Mouse (Mus musculus): ENCODE data around the gene Actl6b. TPM values are rescaled to one million over a fixed set of nuclear protein-coding genes. Genes with fewer than 3 reads are reported as not detected.
A peak's percentile ranks its signal among the peaks of the same experiment; 100 is the strongest.

The Actl6b gene
- polyA plus RNA-seq, 1 experiment from 2014 or later, result 4.8 TPM

DNA sequence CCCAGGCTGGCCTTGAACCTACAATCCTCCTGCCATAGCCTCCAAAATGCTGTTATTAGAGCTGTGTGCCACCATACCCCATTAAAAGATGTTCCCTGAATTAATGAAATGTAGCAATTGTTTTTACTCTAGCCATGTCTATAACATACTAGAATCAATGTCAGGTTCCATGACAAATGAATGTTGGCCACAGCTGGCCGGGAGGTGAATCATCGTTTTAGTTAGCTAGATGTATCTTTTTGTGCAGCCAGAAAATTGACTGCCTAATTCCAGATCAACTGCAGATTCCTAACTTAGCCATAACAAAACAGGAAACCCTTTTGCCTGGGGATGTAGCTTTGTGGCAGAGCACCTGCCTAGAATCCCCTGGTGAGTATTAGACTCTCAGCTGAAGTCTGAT lies 3.5 kb upstream of the Actl6b start:
- DNase-seq (ENCODE audit: extremely low spot score, low spot score), result no peak
- peaks cover 11% of the 10 kb centered on the region for H3K4me1 ChIP-seq
- H3K9me3 ChIP-seq, result no peaks in the 10 kb centered on the region
- WGBS, result 90% methylated on average over 2 of the region's 2 CpGs
- peaks cover 16% of the 10 kb centered on the region for H3K27me3 ChIP-seq (ENCODE audit: poor library complexity, severe bottlenecking)
- H3K36me3 ChIP-seq (replicated peaks), result no peaks in the 10 kb centered on the region
- H3K4me3 ChIP-seq, result no peak overlapping the region
- no peak overlapping the region for H3K27ac ChIP-seq

DNA sequence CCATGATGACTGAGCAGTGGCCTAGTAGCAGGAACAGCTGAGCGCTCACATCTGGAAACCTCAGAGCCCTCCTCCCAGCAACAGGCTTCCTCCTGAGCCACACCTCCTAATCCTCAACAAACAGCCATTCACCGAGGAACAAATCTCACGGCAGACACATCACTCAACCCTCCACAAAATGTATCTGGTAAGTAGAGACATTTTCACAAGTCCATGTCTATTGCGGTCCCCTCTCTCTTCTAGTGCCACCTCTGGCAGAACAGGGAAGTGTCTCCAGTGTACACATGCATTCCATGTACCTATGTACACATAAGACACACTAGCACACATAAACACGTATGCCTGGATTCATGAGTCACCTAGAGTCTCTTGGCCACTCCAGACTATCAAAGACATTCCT lies 2.2 kb upstream of the Actl6b start:
- DNase-seq (ENCODE audit: extremely low spot score, low spot score), result no peak
- H3K9me3 ChIP-seq, result no peaks in the 10 kb centered on the region
- peaks cover 20% of the 10 kb centered on the region for H3K27me3 ChIP-seq (ENCODE audit: poor library complexity, severe bottlenecking)
- H3K36me3 ChIP-seq (replicated peaks), result no peaks in the 10 kb centered on the region
- no peak overlapping the region for H3K27ac ChIP-seq
- WGBS, result 77% methylated on average over 5 of the region's 5 CpGs
- H3K4me3 ChIP-seq, result no peak overlapping the region
- peaks cover 11% of the 10 kb centered on the region for H3K4me1 ChIP-seq

DNA sequence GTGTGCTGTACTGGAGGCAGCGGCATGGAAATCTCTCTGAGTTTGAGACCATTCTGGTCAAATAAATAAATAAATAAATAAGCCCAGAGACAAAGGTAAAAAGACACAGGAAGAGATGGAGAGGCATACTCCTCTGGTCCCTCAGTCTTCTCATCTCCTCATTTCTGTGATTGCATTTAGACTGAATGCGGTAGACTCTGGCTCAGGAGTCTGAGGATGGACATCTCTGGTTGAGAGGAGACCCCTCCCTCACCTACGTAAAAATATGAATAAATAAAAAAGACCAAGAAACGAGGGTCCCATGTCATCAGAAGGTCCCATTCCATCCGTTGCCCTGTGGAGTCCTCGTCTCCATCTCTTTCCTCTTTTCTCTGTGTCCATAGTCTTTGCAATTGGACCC lies 317 bp upstream of the Actl6b start:
- DNase-seq (ENCODE audit: extremely low spot score, low spot score), result no peak
- H3K27ac ChIP-seq, result no peak overlapping the region
- 26% methylated on average over 6 of the region's 6 CpGs for WGBS

DNA sequence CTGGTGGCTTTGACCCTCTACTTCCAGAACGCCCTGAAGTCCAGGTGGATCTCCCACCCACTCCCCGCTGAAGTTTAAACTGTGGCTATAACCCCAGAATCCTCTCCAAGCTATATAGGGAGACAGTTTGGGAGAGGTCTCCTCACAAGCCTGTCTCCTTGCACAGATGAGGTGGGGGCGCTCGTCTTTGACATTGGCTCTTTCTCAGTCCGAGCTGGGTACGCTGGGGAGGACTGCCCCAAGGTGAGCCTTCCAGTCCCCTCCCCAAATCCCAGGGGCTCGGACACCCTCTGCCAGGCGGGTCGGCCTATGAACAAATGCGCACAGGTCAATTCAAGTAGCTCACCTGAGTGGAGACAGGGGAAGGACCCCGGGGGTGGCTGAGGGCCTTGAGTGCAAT lies 581 bp downstream of the Actl6b start:
- Histone ChIP-seq H3K9me3 (no peaks in the 10 kb centered on the region), H3K27me3 (ENCODE audit: poor library complexity, severe bottlenecking) (peaks cover 20% of the 10 kb centered on the region), H3K4me3 (peak overlapping the region; percentile 45), H3K27ac (no peak overlapping the region), H3K36me3 (replicated peaks) (no peaks in the 10 kb centered on the region), H3K4me1 (peaks cover 11% of the 10 kb centered on the region)
- 44% methylated on average over 11 of the region's 11 CpGs for WGBS
- no peak for DNase-seq (ENCODE audit: extremely low spot score, low spot score)

More for the DNA sequence above, 317 bp upstream of the Actl6b start:
- Histone ChIP-seq H3K4me3 (peak overlapping the region; percentile 45), H3K4me1 (peaks cover 11% of the 10 kb centered on the region), H3K27me3 (ENCODE audit: poor library complexity, severe bottlenecking) (peaks cover 20% of the 10 kb centered on the region), H3K36me3 (replicated peaks) (no peaks in the 10 kb centered on the region), H3K9me3 (no peaks in the 10 kb centered on the region)

DNA sequence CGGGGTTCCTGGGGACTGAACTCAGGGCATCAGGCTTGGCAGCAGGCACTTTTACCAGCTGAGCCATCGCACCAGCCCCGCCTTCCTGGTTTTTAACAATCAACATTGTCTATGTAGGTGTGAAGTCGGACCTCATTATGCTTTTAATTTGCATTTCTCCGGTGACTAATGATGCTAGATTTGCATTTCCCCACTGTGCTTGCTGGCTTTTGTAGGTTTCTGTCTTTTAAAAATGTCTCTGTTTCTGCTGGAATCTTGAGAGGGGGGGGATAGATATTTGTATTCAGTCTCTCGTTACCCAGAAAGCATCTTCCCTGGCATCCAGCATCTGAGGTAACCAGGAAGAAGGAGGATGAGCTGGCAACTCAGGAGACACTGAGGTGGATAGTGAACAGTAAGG lies 8.2 kb downstream of the Actl6b start:
- WGBS, result 73% methylated on average over 6 of the region's 6 CpGs

DNA sequence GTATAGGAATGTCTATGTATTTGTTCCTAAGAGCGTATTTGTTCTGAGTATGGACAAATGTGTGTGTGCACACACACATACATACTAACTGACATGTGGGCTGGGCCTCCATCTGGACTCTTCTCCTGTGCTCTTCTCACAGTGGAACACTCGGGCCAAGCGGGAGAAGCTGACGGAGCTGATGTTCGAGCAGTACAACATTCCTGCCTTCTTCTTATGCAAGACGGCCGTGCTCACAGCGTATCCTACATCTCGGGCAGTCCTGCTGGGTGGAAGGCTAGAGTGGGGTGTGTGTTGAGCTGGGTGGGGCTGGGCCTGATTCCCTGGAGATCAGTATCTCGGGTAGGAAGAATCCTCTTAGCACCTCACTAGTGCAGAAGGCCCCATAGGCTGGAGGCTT lies 9.6 kb downstream of the Actl6b start:
- H3K4me1 ChIP-seq, result no peaks in the 10 kb centered on the region
- no peaks in the 10 kb centered on the region for H3K27me3 ChIP-seq (ENCODE audit: poor library complexity, severe bottlenecking)
- H3K9me3 ChIP-seq, result no peaks in the 10 kb centered on the region
- 79% methylated on average over 10 of the region's 10 CpGs for WGBS
- H3K4me3 ChIP-seq, result no peak overlapping the region
- no peaks in the 10 kb centered on the region for H3K36me3 ChIP-seq (replicated peaks)
- DNase-seq (ENCODE audit: extremely low spot score, low spot score), result no peak
- no peak overlapping the region for H3K27ac ChIP-seq

More for the DNA sequence above, 8.2 kb downstream of the Actl6b start:
- Histone ChIP-seq H3K9me3 (no peaks in the 10 kb centered on the region), H3K4me3 (no peak overlapping the region), H3K36me3 (replicated peaks) (no peaks in the 10 kb centered on the region), H3K27me3 (ENCODE audit: poor library complexity, severe bottlenecking) (no peaks in the 10 kb centered on the region), H3K27ac (no peak overlapping the region), H3K4me1 (no peaks in the 10 kb centered on the region)
- no peak for DNase-seq (ENCODE audit: extremely low spot score, low spot score)

DNA sequence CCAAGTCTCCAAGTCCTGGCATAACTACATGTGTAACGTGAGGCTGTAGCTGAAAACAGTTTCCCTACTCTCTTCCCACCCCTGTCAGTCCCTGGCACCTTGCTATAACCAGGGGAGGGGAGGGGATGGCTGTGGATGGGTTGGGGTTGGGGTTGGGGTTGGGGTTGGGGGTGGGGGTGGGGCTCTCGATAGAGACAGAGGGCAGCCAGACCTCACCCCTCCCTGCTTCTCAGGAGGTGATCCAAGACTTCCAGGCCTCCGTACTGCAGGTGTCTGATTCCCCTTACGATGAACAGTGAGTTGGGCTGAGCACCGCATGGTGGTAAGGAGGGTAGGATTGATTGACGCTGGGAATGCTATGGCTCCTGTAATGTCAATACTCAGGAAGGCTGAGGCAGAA lies 12.4 kb downstream of the Actl6b start:
- no peak overlapping the region for H3K27ac ChIP-seq
- H3K27me3 ChIP-seq (ENCODE audit: poor library complexity, severe bottlenecking), result no peaks in the 10 kb centered on the region
- H3K9me3 ChIP-seq, result no peaks in the 10 kb centered on the region
- no peaks in the 10 kb centered on the region for H3K36me3 ChIP-seq (replicated peaks)
- DNase-seq (ENCODE audit: extremely low spot score, low spot score), result no peak
- H3K4me3 ChIP-seq, result no peak overlapping the region
- H3K4me1 ChIP-seq, result peaks cover 11% of the 10 kb centered on the region; the same call in 1 of the 2 replicates
- 76% methylated on average over 6 of the region's 6 CpGs for WGBS

DNA sequence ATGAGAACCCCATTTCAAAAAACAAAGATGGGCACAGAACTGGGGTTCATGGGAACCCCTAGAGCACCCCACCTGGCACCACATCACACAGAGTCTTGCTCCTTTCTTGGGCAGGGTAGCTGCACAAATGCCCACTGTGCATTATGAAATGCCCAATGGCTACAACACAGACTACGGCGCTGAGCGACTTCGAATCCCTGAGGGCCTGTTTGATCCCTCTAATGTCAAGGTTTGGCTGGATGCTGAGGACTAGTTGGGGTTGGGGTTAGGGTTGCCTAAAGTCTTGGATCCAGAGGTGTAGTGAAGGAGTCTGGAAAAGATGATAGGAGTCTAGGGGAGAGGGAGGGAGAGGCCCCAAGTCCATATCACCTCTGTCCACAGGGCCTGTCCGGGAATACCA lies 13.1 kb downstream of the Actl6b start:
- 91% methylated on average over 5 of the region's 5 CpGs for WGBS
- Histone ChIP-seq H3K36me3 (replicated peaks) (no peaks in the 10 kb centered on the region), H3K9me3 (no peaks in the 10 kb centered on the region), H3K27me3 (ENCODE audit: poor library complexity, severe bottlenecking) (no peaks in the 10 kb centered on the region), H3K27ac (no peak overlapping the region), H3K4me3 (no peak overlapping the region), H3K4me1 (peaks cover 11% of the 10 kb centered on the region; the same call in 1 of the 2 replicates)
- DNase-seq (ENCODE audit: extremely low spot score, low spot score), result no peak

DNA sequence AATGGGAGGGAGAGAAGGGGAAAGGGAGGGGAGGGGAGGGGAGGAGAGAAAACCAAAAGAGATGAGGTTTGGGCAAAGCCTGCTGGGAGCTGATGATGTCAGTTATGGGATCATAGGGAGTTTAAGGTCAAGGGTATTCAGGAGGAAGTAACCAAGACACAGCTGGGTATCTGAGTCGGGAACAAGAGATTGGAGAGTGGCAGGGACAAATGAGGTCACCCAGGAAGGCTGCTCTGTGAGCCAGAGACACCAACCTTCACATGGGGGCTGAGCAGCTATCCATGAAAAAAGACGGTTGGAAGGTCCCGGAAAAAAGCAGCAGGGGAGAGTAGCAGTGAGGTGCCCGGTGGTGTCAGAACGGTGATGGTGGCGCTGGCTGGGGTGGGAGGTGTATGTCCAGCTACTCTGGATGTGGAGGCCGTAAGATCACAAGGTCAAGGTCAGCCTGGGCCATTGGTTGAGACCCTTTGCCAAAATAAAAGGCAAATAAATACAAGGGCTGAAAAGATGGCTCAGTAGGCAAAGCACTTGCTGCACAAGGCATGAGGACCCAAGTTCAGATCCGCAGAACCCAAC lies 15.0 kb downstream of the Actl6b start:
- no peak for DNase-seq (ENCODE audit: extremely low spot score, low spot score)
- H3K36me3 ChIP-seq (replicated peaks), result no peaks in the 10 kb centered on the region
- no peaks in the 10 kb centered on the region for H3K9me3 ChIP-seq
- no peak overlapping the region for H3K4me3 ChIP-seq
- peaks cover 11% of the 10 kb centered on the region; the same call in 1 of the 2 replicates for H3K4me1 ChIP-seq
- H3K27ac ChIP-seq, result no peak overlapping the region
- WGBS, result 89% methylated on average over 8 of the region's 8 CpGs
- peaks cover 8% of the 10 kb centered on the region for H3K27me3 ChIP-seq (ENCODE audit: poor library complexity, severe bottlenecking)

DNA sequence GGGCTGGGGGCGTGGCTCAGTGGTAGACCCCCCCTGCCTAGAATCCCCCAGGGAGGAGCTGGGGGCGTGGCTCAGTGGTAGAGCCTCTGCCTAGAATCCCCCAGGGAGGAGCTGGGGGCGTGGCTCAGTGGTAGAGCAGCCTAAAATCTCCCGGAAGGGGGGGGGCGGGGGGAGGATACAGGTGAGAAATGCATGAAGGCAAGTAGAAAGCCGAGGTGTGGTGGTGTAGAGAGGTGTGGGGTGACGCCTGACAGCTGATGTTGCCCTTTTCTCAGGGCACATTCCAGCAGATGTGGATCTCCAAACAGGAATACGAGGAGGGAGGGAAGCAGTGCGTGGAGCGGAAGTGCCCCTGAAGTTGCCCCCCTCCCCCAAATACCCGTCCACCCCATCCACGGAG lies 15.7 kb downstream of the Actl6b start:
- WGBS, result 74% methylated on average over 12 of the region's 12 CpGs
- Histone ChIP-seq H3K9me3 (no peaks in the 10 kb centered on the region), H3K36me3 (replicated peaks) (no peaks in the 10 kb centered on the region), H3K27me3 (ENCODE audit: poor library complexity, severe bottlenecking) (peaks cover 15% of the 10 kb centered on the region), H3K27ac (no peak overlapping the region), H3K4me3 (no peak overlapping the region), H3K4me1 (peaks cover 11% of the 10 kb centered on the region)
- DNase-seq (ENCODE audit: extremely low spot score, low spot score), result no peak

DNA sequence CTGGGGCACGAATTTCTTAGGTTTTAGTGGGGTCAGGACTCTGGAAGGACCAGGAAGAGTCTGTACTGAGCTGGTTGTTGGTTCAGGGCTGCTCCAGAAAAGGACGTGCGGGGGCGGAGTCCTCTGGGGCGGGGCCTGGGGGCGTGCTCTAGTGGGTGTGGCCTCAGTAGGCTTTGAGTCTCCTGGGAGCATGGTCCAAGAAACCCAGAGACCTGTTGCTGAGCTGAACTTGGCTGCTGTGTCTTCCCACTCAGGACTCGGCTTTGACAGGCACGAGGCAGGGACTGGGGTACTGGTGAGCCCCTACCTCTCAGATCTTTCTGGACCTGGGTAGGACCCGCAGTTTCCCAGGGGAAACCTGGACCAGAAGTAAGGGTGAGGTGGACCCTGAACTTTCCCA lies 16.3 kb downstream of the Actl6b start, which contains the start of gene Tfr2:
Gene Tfr2 (plus strand): TSS at position 176 of the 400 bp plus-strand sequence.
- peaks cover 22% of the 10 kb centered on the region for H3K27me3 ChIP-seq (ENCODE audit: poor library complexity, severe bottlenecking)
- 0 out of 2 replicates have a peak within 1 kb of the TSS, but pooled peaks have one; percentile 17 for H3K27ac ChIP-seq
- H3K4me3 ChIP-seq, result no peak within 1 kb of the TSS; the same call in 1 of the 2 replicates
- no peak for DNase-seq (ENCODE audit: extremely low spot score, low spot score)
- H3K9me3 ChIP-seq, result no peaks in the 10 kb centered on the region
- no peaks in the 10 kb centered on the region for H3K36me3 ChIP-seq (replicated peaks)
- peaks cover 17% of the 10 kb centered on the region for H3K4me1 ChIP-seq
- 37% methylated on average over 9 of the region's 9 CpGs for WGBS

DNA sequence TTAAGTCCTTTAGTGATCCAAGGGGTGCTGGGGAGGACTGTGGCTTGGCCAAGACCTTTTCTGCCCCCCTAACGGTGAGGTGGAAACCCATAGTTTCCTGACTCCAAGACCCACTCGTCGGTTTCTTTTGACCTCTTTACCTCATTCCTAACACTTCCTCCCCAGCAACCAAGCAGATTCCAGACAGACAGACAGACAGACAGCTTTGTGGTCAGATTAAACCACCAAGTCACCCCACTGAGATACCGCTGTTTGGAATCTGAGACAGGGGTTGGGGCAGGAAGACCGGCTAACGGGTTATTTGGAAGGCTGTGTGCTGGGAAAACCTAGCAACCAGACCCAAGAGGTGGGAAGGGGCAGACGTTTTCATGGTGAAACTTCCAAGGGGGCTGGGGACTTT lies 16.9 kb downstream of the Actl6b start:
- 69% methylated on average over 7 of the region's 7 CpGs for WGBS
- Histone ChIP-seq H3K9me3 (no peaks in the 10 kb centered on the region), H3K27ac (0 out of 2 replicates have a peak overlapping the region, but pooled peaks have one; percentile 17), H3K4me3 (no peak overlapping the region; the same call in 1 of the 2 replicates), H3K27me3 (ENCODE audit: poor library complexity, severe bottlenecking) (peaks cover 27% of the 10 kb centered on the region), H3K4me1 (peaks cover 19% of the 10 kb centered on the region), H3K36me3 (replicated peaks) (no peaks in the 10 kb centered on the region)
- DNase-seq (ENCODE audit: extremely low spot score, low spot score), result no peak

DNA sequence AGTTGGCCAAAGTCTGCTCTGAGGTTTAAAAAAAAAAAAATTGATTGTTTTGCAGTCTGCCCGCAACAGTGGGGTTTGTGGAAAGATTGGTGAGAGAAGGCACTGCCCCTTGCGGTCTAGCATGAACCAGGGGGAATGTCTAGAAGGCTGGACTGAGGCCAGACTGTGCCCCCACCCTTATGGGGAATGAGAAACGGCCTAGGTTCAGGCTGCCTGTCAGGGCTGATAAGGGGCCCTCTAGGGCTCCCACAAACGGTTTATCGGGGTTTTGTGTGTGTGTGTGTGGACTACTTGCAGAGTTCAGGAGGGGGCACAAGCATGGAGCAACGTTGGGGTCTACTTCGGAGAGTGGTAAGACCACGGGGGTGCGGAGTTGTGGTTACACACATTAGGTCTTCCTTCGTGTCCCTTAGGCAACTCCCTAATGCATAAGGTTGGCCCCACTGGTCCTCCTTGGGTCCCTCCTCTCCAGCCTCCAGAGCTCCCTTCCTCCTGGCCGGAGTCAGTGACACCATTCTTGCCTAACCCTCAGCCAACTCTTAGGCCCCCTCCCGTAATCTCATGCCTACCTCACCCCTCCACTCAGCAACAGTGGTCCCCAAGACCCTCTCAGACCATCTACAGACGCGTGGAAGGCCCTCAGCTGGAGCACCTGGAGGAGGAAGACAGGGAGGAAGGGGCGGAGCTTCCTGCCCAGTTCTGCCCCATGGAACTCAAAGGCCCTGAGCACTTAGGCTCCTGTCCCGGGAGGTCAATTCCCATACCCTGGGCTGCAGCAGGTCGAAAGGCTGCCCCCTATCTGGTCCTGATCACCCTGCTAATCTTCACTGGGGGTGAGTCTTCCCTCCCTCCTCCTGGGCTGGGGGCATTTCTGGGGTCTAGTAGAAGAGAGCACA lies 17.6 kb downstream of the Actl6b start:
- DNase-seq (ENCODE audit: extremely low spot score, low spot score), result no peak
- 84% methylated on average over 17 of the region's 17 CpGs for WGBS
- H3K36me3 ChIP-seq (replicated peaks), result no peaks in the 10 kb centered on the region
- peaks cover 27% of the 10 kb centered on the region for H3K27me3 ChIP-seq (ENCODE audit: poor library complexity, severe bottlenecking)
- peak overlapping the region; percentile 26; the same call in 1 of the 2 replicates for H3K27ac ChIP-seq
- peaks cover 19% of the 10 kb centered on the region for H3K4me1 ChIP-seq
- H3K4me3 ChIP-seq, result no peak overlapping the region
- H3K9me3 ChIP-seq, result no peaks in the 10 kb centered on the region
